Mouse (Mus musculus) MEL (cell line): ENCODE measurements around the gene Slc2a4. TPM values are rescaled to one million over a fixed set of nuclear protein-coding genes. Genes with fewer than 3 reads are reported as not detected.

Experiments
- DNase-seq: peaks from one replicate; pipeline ENCODE4 v3.0.0; 2011; ENCODE audit warnings: low read depth, low spot score
- H3K27ac ChIP-seq: 2 replicates; pipeline ENCODE4 v1.5.1; 2012; ENCODE audit warnings: low read depth, mild to moderate bottlenecking, control low read depth, low read length, moderate library complexity; ENCODE audit not compliant: control insufficient read depth
- H3K27me3 ChIP-seq, 2 experiments: fragments of 150-350 bp in 1 of 2; sonication (generic) in 1 of 2; 2 replicates each; pipeline ENCODE4 v1.6.1; 2012; ENCODE audit warnings: low read length in 2 of 2, mild to moderate bottlenecking in 2 of 2, improper control_type of control experiment in 1 of 2, moderate library complexity in 1 of 2; ENCODE audit not compliant: insufficient read depth in 2 of 2, control insufficient read depth in 1 of 2
- H3K36me3 ChIP-seq, 2 experiments: 2 replicates each; pipeline ENCODE4 v1.6.1; 2012 to 2014; ENCODE audit warnings: low read length in 2 of 2, improper control_type of control experiment in 1 of 2, inconsistent platforms in 1 of 2, mild to moderate bottlenecking in 1 of 2; ENCODE audit not compliant: insufficient read depth in 2 of 2, control insufficient read depth in 1 of 2
- H3K4me1 ChIP-seq, 2 experiments: fragments of 150-350 bp in 1 of 2; sonication (generic) in 1 of 2; 2 replicates each; pipeline ENCODE4 v1.6.1; 2012; ENCODE audit warnings: low read length in 2 of 2, improper control_type of control experiment in 1 of 2, mild to moderate bottlenecking in 1 of 2; ENCODE audit not compliant: insufficient read depth in 2 of 2, control insufficient read depth in 1 of 2
- H3K4me3 ChIP-seq, 2 experiments: fragments of 150-350 bp in 1 of 2; sonication (generic) in 1 of 2; 2 replicates each; pipeline ENCODE4 v1.5.1; 2012; ENCODE audit warnings: low read depth in 2 of 2, low read length in 2 of 2, mild to moderate bottlenecking in 2 of 2, moderate library complexity in 2 of 2, control low read depth in 1 of 2, improper control_type of control experiment in 1 of 2; ENCODE audit not compliant: control insufficient read depth in 1 of 2, insufficient read depth in 1 of 2
- H3K79me2 ChIP-seq: 2 replicates; pipeline ENCODE4 v1.6.1; 2012; ENCODE audit warnings: mild to moderate bottlenecking, low read length, moderate library complexity; ENCODE audit not compliant: control insufficient read depth, poor library complexity, insufficient read depth
- H3K9ac ChIP-seq: 2 replicates; pipeline ENCODE4 v1.6.1; 2012; ENCODE audit warnings: low read depth, mild to moderate bottlenecking, control low read depth, low read length, moderate library complexity; ENCODE audit not compliant: control insufficient read depth, poor library complexity, severe bottlenecking
- H3K9me3 ChIP-seq: fragments of 150-350 bp; sonication (generic); replicated peaks from 2 replicates; pipeline ENCODE4 v1.6.1; 2012; ENCODE audit warnings: mild to moderate bottlenecking, low read length, improper control_type of control experiment, moderate library complexity; ENCODE audit not compliant: insufficient read depth
- BHLHE40 ChIP-seq: IDR thresholded peaks from 2 replicates; pipeline ENCODE4 v1.6.1; 2012; ENCODE audit warnings: low read depth, mild to moderate bottlenecking, inconsistent platforms, low read length, improper control_type of control experiment, borderline replicate concordance
- CHD2 ChIP-seq: IDR thresholded peaks from 2 replicates; pipeline ENCODE4 v1.6.1; 2011; ENCODE audit warnings: low read length, improper control_type of control experiment
- CTCF ChIP-seq, 3 experiments: IDR thresholded peaks in 2 of 3; conservative IDR thresholded peaks in 1 of 3; 2 replicates each; pipeline ENCODE4 v1.5.1; 2011 to 2012; ENCODE audit warnings: low read length in 3 of 3, low read depth in 2 of 3, mild to moderate bottlenecking in 2 of 3, improper control_type of control experiment in 1 of 3, inconsistent platforms in 1 of 3, mixed read lengths in 1 of 3, moderate library complexity in 1 of 3; ENCODE audit not compliant: control insufficient read depth in 1 of 3, insufficient read depth in 1 of 3, poor library complexity in 1 of 3, severe bottlenecking in 1 of 3
- E2F4 ChIP-seq: IDR thresholded peaks from 2 replicates; pipeline ENCODE4 v1.6.1; 2011; ENCODE audit warnings: low read depth, low read length, improper control_type of control experiment, borderline replicate concordance
- EP300 ChIP-seq, 2 experiments: IDR thresholded peaks; 2 replicates each; pipeline ENCODE4 v1.6.1; 2011; ENCODE audit warnings: improper control_type of control experiment in 2 of 2, low read length in 2 of 2, low read depth in 1 of 2, mild to moderate bottlenecking in 1 of 2
- ETS1 ChIP-seq: IDR thresholded peaks from 2 replicates; pipeline ENCODE4 v1.6.1; 2012; ENCODE audit warnings: low read depth, mild to moderate bottlenecking, inconsistent platforms, low read length, improper control_type of control experiment, moderate library complexity
- GABPA ChIP-seq: IDR thresholded peaks from 2 replicates; pipeline ENCODE4 v1.6.1; 2012; ENCODE audit warnings: low read depth, mild to moderate bottlenecking, inconsistent platforms, low read length, improper control_type of control experiment, moderate library complexity
- GATA1 ChIP-seq: IDR thresholded peaks from 2 replicates; pipeline ENCODE4 v1.6.1; 2011; ENCODE audit warnings: low read depth, low read length, improper control_type of control experiment
- HCFC1 ChIP-seq: IDR thresholded peaks from 2 replicates; pipeline ENCODE4 v1.6.1; 2012; ENCODE audit warnings: low read depth, mild to moderate bottlenecking, inconsistent platforms, low read length, improper control_type of control experiment, moderate library complexity
- JUND ChIP-seq: IDR thresholded peaks from 2 replicates; pipeline ENCODE4 v1.6.1; 2011; ENCODE audit warnings: low read depth, mild to moderate bottlenecking, improper control_type of control experiment, low read length
- MAFK ChIP-seq: IDR thresholded peaks from 2 replicates; pipeline ENCODE4 v1.6.1; 2011; ENCODE audit warnings: low read depth, mild to moderate bottlenecking, low read length, improper control_type of control experiment, borderline replicate concordance
- MAX ChIP-seq: IDR thresholded peaks from 2 replicates; pipeline ENCODE4 v1.6.1; 2011; ENCODE audit warnings: low read length, improper control_type of control experiment
- MEF2A ChIP-seq: IDR thresholded peaks from 2 replicates; pipeline ENCODE4 v1.6.1; 2014; ENCODE audit warnings: low read depth, mild to moderate bottlenecking, inconsistent platforms, low read length, improper control_type of control experiment; ENCODE audit not compliant: poor library complexity, insufficient replicate concordance, severe bottlenecking; ENCODE audit errors: extremely low read depth
- MXI1 ChIP-seq: IDR thresholded peaks from 2 replicates; pipeline ENCODE4 v1.6.1; 2011; ENCODE audit warnings: mild to moderate bottlenecking, low read depth, low read length, improper control_type of control experiment
- MYB ChIP-seq: IDR thresholded peaks from 2 replicates; pipeline ENCODE4 v1.6.1; 2011; ENCODE audit warnings: mild to moderate bottlenecking, low read depth, low read length, improper control_type of control experiment
- POLR2A ChIP-seq, 2 experiments: IDR thresholded peaks; 2 replicates each; pipeline ENCODE4 v1.6.1; 2011 to 2012; ENCODE audit warnings: low read length in 2 of 2, mild to moderate bottlenecking in 2 of 2, control low read depth in 1 of 2, improper control_type of control experiment in 1 of 2, low read depth in 1 of 2, moderate library complexity in 1 of 2; ENCODE audit not compliant: control insufficient read depth in 1 of 2, insufficient read depth in 1 of 2, poor library complexity in 1 of 2
- POLR2AphosphoS5 ChIP-seq: IDR thresholded peaks from 2 replicates; pipeline ENCODE4 v1.6.1; 2012; ENCODE audit warnings: low read depth, borderline replicate concordance, mild to moderate bottlenecking, inconsistent platforms, low read length, moderate library complexity, mixed read lengths
- RAD21 ChIP-seq: IDR thresholded peaks from 2 replicates; pipeline ENCODE4 v1.6.1; 2011; ENCODE audit warnings: mild to moderate bottlenecking, low read depth, low read length, improper control_type of control experiment
- RCOR1 ChIP-seq: IDR thresholded peaks from 2 replicates; pipeline ENCODE4 v1.6.1; 2012; ENCODE audit warnings: low read depth, mild to moderate bottlenecking, inconsistent platforms, low read length, improper control_type of control experiment
- SIN3A ChIP-seq: IDR thresholded peaks from 2 replicates; pipeline ENCODE4 v1.6.1; 2012; ENCODE audit warnings: low read length, improper control_type of control experiment, inconsistent platforms
- SMC3 ChIP-seq: IDR thresholded peaks from 2 replicates; pipeline ENCODE4 v1.6.1; 2011; ENCODE audit warnings: low read depth, low read length, improper control_type of control experiment
- TAL1 ChIP-seq: IDR thresholded peaks from 2 replicates; pipeline ENCODE4 v1.6.1; 2012; ENCODE audit warnings: mild to moderate bottlenecking, inconsistent platforms, low read length, moderate library complexity, mixed read lengths
- TBP ChIP-seq: IDR thresholded peaks from 2 replicates; pipeline ENCODE4 v1.8.0; 2011; ENCODE audit warnings: low read depth, low read length, improper control_type of control experiment
- UBTF ChIP-seq: IDR thresholded peaks from 2 replicates; pipeline ENCODE4 v1.6.1; 2012; ENCODE audit warnings: low read depth, mild to moderate bottlenecking, inconsistent platforms, low read length, improper control_type of control experiment, moderate library complexity, borderline replicate concordance; ENCODE audit not compliant: insufficient read depth
- USF1 ChIP-seq: IDR thresholded peaks from 2 replicates; pipeline ENCODE4 v1.6.1; 2014; ENCODE audit warnings: low read depth, mild to moderate bottlenecking, inconsistent platforms, low read length, improper control_type of control experiment, moderate library complexity
- USF2 ChIP-seq, 2 experiments: IDR thresholded peaks; 2 replicates each; pipeline ENCODE4 v1.6.1; 2011 to 2012; ENCODE audit warnings: improper control_type of control experiment in 2 of 2, low read length in 2 of 2, borderline replicate concordance in 1 of 2, inconsistent platforms in 1 of 2, low read depth in 1 of 2, mild to moderate bottlenecking in 1 of 2; ENCODE audit not compliant: insufficient read depth in 1 of 2
- ZC3H11A ChIP-seq: IDR thresholded peaks from 2 replicates; pipeline ENCODE4 v1.6.1; 2012; ENCODE audit warnings: low read depth, mild to moderate bottlenecking, inconsistent platforms, low read length, improper control_type of control experiment
- ZKSCAN1 ChIP-seq: IDR thresholded peaks from 2 replicates; pipeline ENCODE4 v1.6.1; 2012; ENCODE audit warnings: low read depth, mild to moderate bottlenecking, inconsistent platforms, low read length, improper control_type of control experiment, moderate library complexity
- ZNF384 ChIP-seq: IDR thresholded peaks from 2 replicates; pipeline ENCODE4 v1.6.1; 2012; ENCODE audit warnings: low read depth, mild to moderate bottlenecking, inconsistent platforms, low read length, improper control_type of control experiment
- polyA plus RNA-seq, 2 experiments: library from polyadenylated mRNA; stranded (reverse) in 1 of 2; unstranded in 1 of 2; fragments of >175 nt in 1 of 2; fragments of >200 nt in 1 of 2; gene quantifications; 2 replicates each; pipeline versions ENCODE4 v1.2.1 to v1.2.4; 2012; ENCODE audit warnings: low replicate concordance in 2 of 2, low read depth in 1 of 2; ENCODE audit not compliant: insufficient read length in 2 of 2, insufficient read depth in 1 of 2, missing spikeins in 1 of 2
- total RNA-seq: library from RNA; depleted of rRNA; stranded (reverse); fragments of 300-350 nt; gene quantifications from 2 replicates; pipeline ENCODE4 v1.2.3, GENCODE M21; 2012

Slc2a4 gene
- total and polyA plus RNA-seq, 3 experiments = 0.12 to 0.19 TPM; not detected in 1

- TF ChIP-seq USF2 (IDR thresholded peaks at IDR 0.05; ENCODE audit: borderline replicate concordance in 1 of 2, insufficient read depth in 1 of 2, low read depth in 1 of 2, low read length in 2 of 2) = no peak
- TF ChIP-seq ETS1 = peak; percentile 7; the same call in 1 of the 2 replicates
- TF ChIP-seq USF1 = no peak
- peak in 1 of 3 experiments; percentile 45; a peak in 2 of 6 replicates for TF ChIP-seq CTCF (IDR thresholded peaks at IDR 0.05 in 2 of 3, conservative IDR thresholded peaks at IDR 0.05 in 1 of 3; ENCODE audit: control insufficient read depth in 1 of 3, insufficient read depth in 1 of 3, low read depth in 2 of 3, low read length in 3 of 3, poor library complexity in 1 of 3, severe bottlenecking in 1 of 3)
- peak; percentile 79; the same call in 1 of the 2 replicates for TF ChIP-seq JUND
- TF ChIP-seq, all 39 proteins: peak for 12
These were observed 25.8 kb downstream of the Slc2a4 start (continued) for GRCm38 (mm10) chr11:69922012-69922756.

- peak; percentile 100 for DNase-seq
- H3K9ac ChIP-seq = peak within 1 kb of the TSS; percentile 89
- H3K4me3 ChIP-seq = peak within 1 kb of the TSS; percentile 77 to 96
- H3K27me3 ChIP-seq = no peaks in the 10 kb centered on the region
- H3K36me3 ChIP-seq = peaks cover 22 to 46% of the 10 kb centered on the region in 2 experiments
- peaks cover 42% of the 10 kb centered on the region for H3K79me2 ChIP-seq
- H3K4me1 ChIP-seq = peaks cover 13 to 35% of the 10 kb centered on the region in 2 experiments
- H3K9me3 ChIP-seq = no peaks in the 10 kb centered on the region
- peak within 1 kb of the TSS; percentile 98 for H3K27ac ChIP-seq
- peak; percentile 84; the same call in 1 of the 2 replicates for TF ChIP-seq HCFC1
- TF ChIP-seq MAFK = no peak
- TF ChIP-seq USF1 = peak; percentile 97
- no peak for TF ChIP-seq MYB
- TF ChIP-seq MEF2A = no peak
- no peak for TF ChIP-seq TAL1
- TF ChIP-seq TBP = peak; percentile 86
- peak; percentile 88; the same call in 1 of the 2 replicates for TF ChIP-seq POLR2AphosphoS5
- TF ChIP-seq BHLHE40 = peak; percentile 94
- TF ChIP-seq ZC3H11A = no peak
- TF ChIP-seq JUND = no peak
- TF ChIP-seq UBTF = no peak
- TF ChIP-seq RAD21 = no peak
- TF ChIP-seq MAX = peak; percentile 98
- 0 out of 4 replicates have a peak, but pooled peaks of 1 of the 2 experiments have one; percentile 26 for TF ChIP-seq EP300 (IDR thresholded peaks at IDR 0.05; ENCODE audit: low read depth in 1 of 2, low read length in 2 of 2)
- no peak for TF ChIP-seq E2F4
- peak; percentile 66; the same call in 1 of the 2 replicates for TF ChIP-seq ZKSCAN1
- TF ChIP-seq ETS1 = peak; percentile 58
- TF ChIP-seq CHD2 = no peak
- peak; percentile 21; the same call in 1 of the 2 replicates for TF ChIP-seq SMC3
- TF ChIP-seq ZNF384 = peak; percentile 100
- TF ChIP-seq GATA1 = no peak
- TF ChIP-seq GABPA = no peak
- peak; percentile 49 to 62 (median 59) for TF ChIP-seq CTCF (IDR thresholded peaks at IDR 0.05 in 2 of 3, conservative IDR thresholded peaks at IDR 0.05 in 1 of 3; ENCODE audit: control insufficient read depth in 1 of 3, insufficient read depth in 1 of 3, low read depth in 2 of 3, low read length in 3 of 3, poor library complexity in 1 of 3, severe bottlenecking in 1 of 3)
- TF ChIP-seq SIN3A = peak; percentile 96
- peak; percentile 95 to 99 for TF ChIP-seq POLR2A (IDR thresholded peaks at IDR 0.05; ENCODE audit: control insufficient read depth in 1 of 2, insufficient read depth in 1 of 2, low read depth in 1 of 2, low read length in 2 of 2, poor library complexity in 1 of 2)
- peak; percentile 98 for TF ChIP-seq MXI1
- TF ChIP-seq RCOR1 = no peak; the same call in 1 of the 2 replicates
These were observed 26.6 kb downstream of the Slc2a4 start, which contains the start of gene Eif5a for GRCm38 (mm10) chr11:69921114-69922011. Gene Eif5a (minus strand): TSS chr11:69921958.
